Mouse (Mus musculus) gastrocnemius, adult 18-20 months (tissue): ENCODE results near the gene Brd3. TPM values are rescaled to one million over a fixed set of nuclear protein-coding genes. Genes with fewer than 3 reads are reported as not detected.

Experiments used
- DNase-seq: peaks from one replicate; pipeline ENCODE4 v3.0.0; 2021; ENCODE audit warnings: low spot score
- microRNA-seq: library from miRNA; unstranded; fragments of <30 nt; microRNA quantifications from one replicate; pipeline ENCODE4 v1.2.0, GENCODE M21; 2021
- total RNA-seq, 2 experiments: library from RNA; stranded (reverse); gene quantifications; 2 replicates each; pipeline ENCODE4 v1.2.3; 2021

The Brd3 gene
- total RNA-seq, 2 experiments from 2014 or later = 21.8 to 23.0 TPM

DNA sequence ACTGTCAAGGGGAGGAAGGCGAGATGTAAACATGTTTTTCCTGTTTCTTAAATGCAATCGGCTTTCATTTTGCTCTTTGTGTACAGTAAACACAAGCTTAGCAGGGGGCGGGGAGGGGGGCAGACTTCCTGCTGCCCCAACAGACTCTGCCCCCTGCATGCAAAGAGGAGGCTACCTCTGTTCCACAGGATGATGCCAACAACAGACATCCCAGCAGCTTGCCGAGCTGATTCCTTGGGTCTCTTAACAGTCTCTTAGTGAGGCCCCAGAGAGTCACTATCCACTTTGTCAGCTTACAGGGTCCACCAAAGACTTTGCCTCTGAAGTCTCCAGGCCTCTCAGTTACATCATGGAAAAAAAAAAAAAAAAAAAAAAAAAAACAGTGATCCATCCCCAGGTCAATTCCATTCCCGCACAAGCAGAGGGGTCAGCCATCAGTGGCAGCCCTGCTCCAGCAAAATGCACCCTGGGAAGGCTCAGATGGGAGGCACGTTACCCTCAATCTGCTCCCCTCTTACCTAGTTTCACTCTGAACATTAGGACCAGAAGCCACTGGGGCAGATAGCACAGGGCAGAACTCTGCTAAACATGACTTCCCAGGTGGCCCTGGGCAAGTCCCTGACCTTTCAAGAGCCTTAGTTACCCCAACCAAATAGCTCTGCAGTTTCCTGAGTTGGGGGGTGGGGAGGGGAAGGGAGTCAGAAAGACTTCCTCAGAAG lies 102.9 kb downstream of the Brd3 start:
- no peak for DNase-seq

DNA sequence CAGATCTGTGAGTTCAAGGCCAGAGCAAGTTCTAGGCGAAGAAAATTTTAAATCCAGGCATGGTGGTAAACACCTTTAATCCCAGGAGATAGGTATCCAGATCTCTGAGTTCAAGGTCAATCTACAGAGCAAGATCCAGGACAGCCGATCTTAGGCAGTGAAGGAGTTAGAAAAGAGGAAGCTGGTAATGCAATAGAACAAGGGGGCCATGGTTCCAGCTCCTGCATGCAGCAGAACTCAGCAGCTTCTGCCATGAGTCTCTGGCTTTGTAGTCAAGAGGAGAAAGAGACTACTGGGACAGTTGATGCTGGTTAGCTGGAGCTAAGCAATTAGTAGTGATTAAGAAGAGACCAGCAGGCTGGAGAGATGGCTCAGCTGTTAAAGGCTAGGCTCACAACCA lies 105.9 kb downstream of the Brd3 start:
- no peak for DNase-seq

DNA sequence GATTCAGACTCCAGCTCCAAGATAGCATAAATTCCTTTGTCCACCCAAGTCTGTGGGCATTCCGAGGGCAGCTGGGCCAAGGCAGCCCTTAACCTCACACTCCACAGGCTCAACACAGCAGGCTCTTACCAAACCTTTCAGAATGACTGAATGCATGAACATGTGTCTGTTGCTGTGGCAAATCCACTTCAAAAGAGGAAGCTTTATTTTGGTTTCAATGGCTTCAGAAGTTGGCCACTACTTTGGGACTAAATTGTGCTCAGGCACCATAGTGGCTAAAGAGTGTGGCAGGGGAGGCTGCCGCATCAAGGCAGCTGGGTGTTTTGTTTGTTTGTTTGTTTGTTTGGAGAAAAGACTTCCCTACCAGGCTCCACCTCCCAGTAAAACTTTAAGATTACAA lies 107.4 kb downstream of the Brd3 start:
- no peak for DNase-seq

DNA sequence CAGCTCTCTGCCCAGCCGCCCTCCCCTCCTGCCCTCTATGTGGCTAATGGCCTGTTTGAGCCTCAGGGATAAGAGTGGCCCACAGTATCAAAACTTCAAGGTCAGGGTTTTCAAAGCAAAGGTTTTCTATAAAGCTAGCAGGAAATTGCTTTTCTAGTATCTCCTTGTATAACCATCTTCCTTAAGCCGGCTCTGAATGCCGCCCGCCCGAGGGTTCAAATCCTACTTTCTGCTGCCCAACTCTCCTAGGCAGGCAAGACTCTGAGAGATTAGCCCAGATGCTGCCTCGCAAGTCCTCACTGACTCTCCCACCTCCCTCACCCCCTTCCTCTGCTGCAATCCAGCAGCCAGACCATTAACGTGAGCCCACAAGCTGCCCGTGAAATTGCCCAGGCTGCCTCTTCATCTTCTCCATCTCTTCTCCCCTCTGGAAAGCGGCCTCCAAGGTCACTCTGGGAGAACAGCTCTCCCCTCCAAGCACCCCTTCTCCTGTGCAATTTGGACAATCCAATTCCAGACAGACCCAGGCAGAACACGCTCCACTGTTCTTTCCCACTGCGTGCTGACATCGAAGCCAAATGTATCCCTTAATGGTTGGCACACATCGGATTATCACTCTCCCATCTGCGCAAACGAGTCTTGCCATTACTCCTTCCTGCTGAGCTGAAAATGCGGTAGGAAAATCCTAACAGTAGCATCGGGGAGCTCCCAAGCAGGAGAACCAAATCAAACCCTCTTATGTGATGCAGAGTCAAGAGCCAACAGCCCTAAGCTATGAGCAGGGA lies 110.6 kb downstream of the Brd3 start:
- no peak for DNase-seq

Small RNA genes within 50 kb of the gene (microRNA-seq; reads per million reads assigned to microRNA genes)
- not detected for gene Gm24049
- gene Mir7578 = not detected

Other genes with a start within 250 kb of the Brd3 start
- 1 to 10 TPM; 1.9 to 3.1 TPM for gene Vav2, start 80.6 kb downstream of the Brd3 start, total RNA-seq
- gene Brd3os, start 65.3 kb downstream of the Brd3 start, total RNA-seq = 1 to 10 TPM in 1 of 2 experiments, under 1 TPM in 1; 0.57 to 1.8 TPM
- 10 to 100 TPM; 16.8 to 18.1 TPM for gene Wdr5, start 7.5 kb upstream of the Brd3 start, total RNA-seq
- 100 to 1,000 TPM; 129 to 134 TPM for gene Rxra, start 168.8 kb upstream of the Brd3 start, total RNA-seq